Mouse (Mus musculus) stomach, embryonic 14.5 days (tissue): ENCODE measurements around the gene Sun3. TPM values are rescaled to one million over a fixed set of nuclear protein-coding genes. Genes with fewer than 3 reads are reported as not detected.

ENCODE experiments used
- ATAC-seq: fragments of 200-750 bp; cut with Nextera tagmentation; 2 replicates; pipeline ENCODE4 v1.8.0; 2017; ENCODE audit warnings: low read depth, moderate TSS enrichment; ENCODE audit not compliant: insufficient number of reproducible peaks, insufficient read depth, low FRiP score
- H3K27ac ChIP-seq: fragments of 300-500 bp; sonication (generic); 2 replicates; pipeline ENCODE4 v1.5.1; 2014; ENCODE audit warnings: mild to moderate bottlenecking, low read length, moderate library complexity, mixed read lengths
- H3K27me3 ChIP-seq: fragments of 300-500 bp; sonication (generic); 2 replicates; pipeline ENCODE4 v1.6.1; 2014; ENCODE audit warnings: low read length, control low read depth, mixed read lengths; ENCODE audit not compliant: control insufficient read depth, insufficient read depth
- H3K36me3 ChIP-seq: fragments of 300-500 bp; sonication (generic); 2 replicates; pipeline ENCODE4 v1.6.1; 2014; ENCODE audit warnings: mild to moderate bottlenecking, control low read depth, low read length, moderate library complexity, mixed read lengths; ENCODE audit not compliant: control insufficient read depth, insufficient read depth
- H3K4me1 ChIP-seq: fragments of 300-500 bp; sonication (generic); 2 replicates; pipeline ENCODE4 v1.6.1; 2014; ENCODE audit warnings: low read length, control low read depth, mixed read lengths; ENCODE audit not compliant: control insufficient read depth, insufficient read depth
- H3K4me2 ChIP-seq: fragments of 300-500 bp; sonication (generic); replicated peaks from 2 replicates; pipeline ENCODE4 v1.6.1; 2014; ENCODE audit warnings: low read depth, low read length, control low read depth
- H3K4me3 ChIP-seq: fragments of 300-500 bp; sonication (generic); 2 replicates; pipeline ENCODE4 v1.5.1; 2014; ENCODE audit warnings: low read depth, low read length, control low read depth
- H3K9ac ChIP-seq: fragments of 300-500 bp; sonication (generic); replicated peaks from 2 replicates; pipeline ENCODE4 v1.6.1; 2014; ENCODE audit warnings: low read depth, mild to moderate bottlenecking, control low read depth, low read length, moderate library complexity, mixed read lengths
- H3K9me3 ChIP-seq: fragments of 300-500 bp; sonication (generic); 2 replicates; pipeline ENCODE4 v1.6.1; 2016; ENCODE audit warnings: low read depth, low read length, control low read depth; ENCODE audit not compliant: control insufficient read depth
- WGBS: fragments of 180-500 bp; shearing (Covaris S2); extraction: QIAGEN DNeasy Blood & Tissue Kit; methylation state at CpG from one replicate; pipeline ENCODE4 v1.1.7; 2014; 5-methylcytosine and 5-hydroxymethylcytosine counted together
- polyA plus RNA-seq: library from polyadenylated mRNA; unstranded; fragments of >200 nt; fragmentation: Nextera tagmentation; extraction: Ambion mirVana; gene quantifications from 2 replicates; pipeline ENCODE4 v1.2.1, GENCODE M21; 2014

Gene Sun3
- 0.21 and 0.22 TPM in 2 replicates for polyA plus RNA-seq

GRCm38 (mm10) chr11:9048703-9049060 is at the start of gene Sun3:
Sun3 (minus strand) TSS chr11:9048991.
- peak within 1 kb of the TSS; percentile 44 for H3K4me3 ChIP-seq
- H3K9me3 ChIP-seq = no peaks in the 10 kb centered on the region
- no peak within 1 kb of the TSS for H3K27ac ChIP-seq
- 0 out of 2 replicates have a peak, but pooled peaks cover 6% of the 10 kb centered on the region for H3K27me3 ChIP-seq
- WGBS = under 1% methylated on average over 18 of the region's 18 CpGs
- H3K4me2 ChIP-seq = peak within 1 kb of the TSS; percentile 95
- 0 out of 2 replicates have a peak, but pooled peaks cover 4% of the 10 kb centered on the region for H3K4me1 ChIP-seq
- 0 out of 2 replicates have a peak within 1 kb of the TSS, but pooled peaks have one; percentile 10 for H3K9ac ChIP-seq
- peak; percentile 73 for ATAC-seq
- no peaks in the 10 kb centered on the region for H3K36me3 ChIP-seq

GRCm38 (mm10) chr11:9076444-9076843 is 27.7 kb upstream of the Sun3 start:
- 84% methylated on average over 3 of the region's 3 CpGs for WGBS
- no peak for ATAC-seq
- H3K4me1 ChIP-seq = no peaks in the 10 kb centered on the region
- H3K9me3 ChIP-seq = no peaks in the 10 kb centered on the region
- no peaks in the 10 kb centered on the region for H3K27me3 ChIP-seq
- H3K27ac ChIP-seq = no peak overlapping the region
- H3K4me2 ChIP-seq = no peak overlapping the region
- no peaks in the 10 kb centered on the region for H3K36me3 ChIP-seq
- H3K4me3 ChIP-seq = no peak overlapping the region
- no peak overlapping the region for H3K9ac ChIP-seq

DNA sequence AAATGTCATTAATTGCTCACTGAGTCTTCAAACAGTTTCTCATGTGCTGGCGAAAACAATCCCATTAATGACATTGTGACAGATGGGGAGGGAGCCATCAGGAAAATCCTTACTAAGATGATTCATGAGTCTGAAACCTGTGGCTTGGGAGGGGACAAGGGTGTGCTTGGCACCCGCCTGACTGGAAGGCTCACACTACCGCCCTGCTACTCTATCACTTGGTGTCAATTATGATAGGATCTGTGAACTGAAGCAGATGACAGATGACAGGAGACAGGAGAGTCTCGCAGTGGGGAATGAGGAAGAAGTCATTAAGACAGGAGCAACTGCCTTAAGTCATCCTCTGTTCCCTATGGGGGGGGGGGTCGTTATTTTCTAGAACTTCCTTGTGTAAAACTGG is 11.7 kb upstream of the Sun3 start:
- Histone ChIP-seq H3K4me1 (no peaks in the 10 kb centered on the region), H3K27ac (no peak overlapping the region), H3K4me3 (no peak overlapping the region), H3K4me2 (no peak overlapping the region), H3K27me3 (no peaks in the 10 kb centered on the region), H3K36me3 (no peaks in the 10 kb centered on the region), H3K9me3 (no peaks in the 10 kb centered on the region), H3K9ac (no peak overlapping the region)
- no peak for ATAC-seq
- 41% methylated on average over 5 of the region's 5 CpGs for WGBS

DNA sequence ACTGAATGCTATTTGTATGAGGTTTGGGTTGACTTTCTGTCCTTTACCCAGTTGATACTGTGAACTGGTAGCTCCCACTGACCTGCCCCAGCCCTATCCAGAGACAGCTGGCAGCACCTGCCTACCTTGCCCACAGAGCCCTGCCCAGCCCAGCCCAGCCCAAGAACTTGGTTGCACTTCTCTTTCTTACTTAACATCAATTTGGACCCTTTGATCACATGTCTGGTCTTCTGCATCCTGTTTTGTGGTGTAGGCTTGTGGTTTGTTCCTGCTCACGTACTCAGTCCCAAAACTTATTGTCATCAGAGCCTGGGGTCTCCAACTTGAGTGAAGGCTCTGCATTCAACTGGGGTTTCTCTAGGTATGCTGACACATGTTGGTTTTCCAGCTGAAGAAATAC is 11.2 kb upstream of the Sun3 start:
- no peak overlapping the region for H3K27ac ChIP-seq
- no peak overlapping the region for H3K4me2 ChIP-seq
- no peak for ATAC-seq
- WGBS = 56% methylated on average over 1 of the region's 1 CpGs
- H3K4me3 ChIP-seq = no peak overlapping the region
- H3K36me3 ChIP-seq = no peaks in the 10 kb centered on the region
- no peaks in the 10 kb centered on the region for H3K4me1 ChIP-seq
- no peaks in the 10 kb centered on the region for H3K9me3 ChIP-seq
- no peak overlapping the region for H3K9ac ChIP-seq
- no peaks in the 10 kb centered on the region for H3K27me3 ChIP-seq

- no peak for ATAC-seq
- no peak overlapping the region for H3K27ac ChIP-seq
- 89% methylated on average over 4 of the region's 4 CpGs for WGBS
- no peaks in the 10 kb centered on the region for H3K4me1 ChIP-seq
- H3K4me2 ChIP-seq = no peak overlapping the region
- H3K9me3 ChIP-seq = no peaks in the 10 kb centered on the region
- H3K36me3 ChIP-seq = no peaks in the 10 kb centered on the region
- no peak overlapping the region for H3K4me3 ChIP-seq
- H3K27me3 ChIP-seq = no peaks in the 10 kb centered on the region
- no peak overlapping the region for H3K9ac ChIP-seq
Measured at GRCm38 (mm10) chr11:9057711-9058110, 8.9 kb upstream of the Sun3 start.

DNA sequence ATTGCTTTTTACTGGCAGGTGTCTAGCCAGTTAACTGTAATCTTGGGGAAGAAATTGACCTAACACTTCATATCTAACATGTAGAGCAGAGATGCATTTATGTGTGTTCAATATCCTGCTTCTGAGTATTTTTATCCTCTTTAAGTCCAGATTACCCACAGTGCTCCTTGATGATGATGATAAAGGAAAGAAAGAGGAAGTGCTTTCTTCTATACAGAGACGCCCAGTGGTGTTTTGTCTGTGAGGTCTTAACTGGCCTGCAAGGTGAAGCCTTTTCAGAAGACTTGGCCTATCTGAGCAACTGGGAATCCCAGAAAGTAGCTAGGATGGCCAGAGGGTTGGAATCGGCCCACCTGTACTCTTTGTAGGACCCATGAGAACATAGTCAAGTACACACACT is 8.1 kb upstream of the Sun3 start:
- Histone ChIP-seq H3K9ac (no peak overlapping the region), H3K4me2 (no peak overlapping the region), H3K9me3 (no peaks in the 10 kb centered on the region), H3K27ac (no peak overlapping the region), H3K27me3 (no peaks in the 10 kb centered on the region), H3K4me1 (no peaks in the 10 kb centered on the region), H3K4me3 (no peak overlapping the region), H3K36me3 (no peaks in the 10 kb centered on the region)
- no peak for ATAC-seq
- WGBS = 81% methylated on average over 2 of the region's 2 CpGs

- Histone ChIP-seq H3K4me1 (0 out of 2 replicates have a peak, but pooled peaks cover 4% of the 10 kb centered on the region), H3K27ac (no peak overlapping the region), H3K36me3 (no peaks in the 10 kb centered on the region), H3K27me3 (0 out of 2 replicates have a peak, but pooled peaks cover 6% of the 10 kb centered on the region), H3K9ac (no peak overlapping the region), H3K9me3 (no peaks in the 10 kb centered on the region), H3K4me2 (no peak overlapping the region), H3K4me3 (no peak overlapping the region)
- WGBS = 57% methylated on average over 2 of the region's 2 CpGs
- ATAC-seq = no peak
Measured at GRCm38 (mm10) chr11:9051895-9052294, 3.1 kb upstream of the Sun3 start.

- H3K9me3 ChIP-seq = no peaks in the 10 kb centered on the region
- 0 out of 2 replicates have a peak, but pooled peaks cover 6% of the 10 kb centered on the region for H3K27me3 ChIP-seq
- H3K27ac ChIP-seq = no peak overlapping the region
- H3K4me3 ChIP-seq = no peak overlapping the region
- no peak overlapping the region for H3K4me2 ChIP-seq
- no peaks in the 10 kb centered on the region for H3K36me3 ChIP-seq
- WGBS = 78% methylated on average over 4 of the region's 4 CpGs
- H3K4me1 ChIP-seq = 0 out of 2 replicates have a peak, but pooled peaks cover 4% of the 10 kb centered on the region
- no peak for ATAC-seq
- H3K9ac ChIP-seq = no peak overlapping the region
Measured at GRCm38 (mm10) chr11:9050241-9050640, 1.4 kb upstream of the Sun3 start.
